Mouse (Mus musculus): Measurements from ENCODE around the gene Mgp. TPM values are rescaled to one million over a fixed set of nuclear protein-coding genes. Genes with fewer than 3 reads are reported as not detected.

The Mgp gene
- total RNA-seq, 2 experiments from 2014 or later, result 312 to 380 TPM

Other genes with a start within 250 kb of the Mgp start
- gene Plbd1, start 213.9 kb downstream of the Mgp start, total RNA-seq (2021), result 10 to 100 TPM; 34.2 to 37.9 TPM
- gene Gucy2c, start 94.1 kb downstream of the Mgp start, total RNA-seq (2021), result not detected
- gene Hist4h4, start 71.4 kb downstream of the Mgp start, total RNA-seq (2021), result 10 to 100 TPM; 20.5 to 22.3 TPM
- gene H2afj, start 67.6 kb downstream of the Mgp start, total RNA-seq (2021), result 10 to 100 TPM; 35.3 to 42.5 TPM
- 1 to 10 TPM; 1.0 to 1.8 TPM for gene BC049715, start 48.2 kb downstream of the Mgp start, total RNA-seq (2021)
- gene Wbp11, start 47.6 kb downstream of the Mgp start, total RNA-seq (2021), result 10 to 100 TPM; 79.6 to 85.0 TPM
- gene Smco3, start 40.4 kb downstream of the Mgp start, total RNA-seq (2021), result under 1 TPM; 0.17 TPM
- 10 to 100 TPM; 11.9 to 13.2 TPM for gene Art4, start 18.1 kb downstream of the Mgp start, total RNA-seq (2021)
- gene Erp27, start 46.4 kb upstream of the Mgp start, total RNA-seq (2021), result not detected
- not detected for gene Pde6h, start 48.0 kb upstream of the Mgp start, total RNA-seq (2021)
- gene Arhgdib, start 66.1 kb upstream of the Mgp start, total RNA-seq (2021), result 10 to 100 TPM; 37.4 to 45.4 TPM

All from heart, postnatal 10 days (tissue).